Mouse (Mus musculus): ENCODE results near the gene Tlr13. TPM values are rescaled to one million over a fixed set of nuclear protein-coding genes. Genes with fewer than 3 reads are reported as not detected.
"Not testable (repeated sequence)": the region's sequence is repeated elsewhere in the genome, so short reads cannot be mapped to it uniquely, and the experiment has no call there.

The Tlr13 gene
- total RNA-seq, 4 experiments from 2014 or later = 3.0 to 7.0 (median 5.0) TPM

DNA sequence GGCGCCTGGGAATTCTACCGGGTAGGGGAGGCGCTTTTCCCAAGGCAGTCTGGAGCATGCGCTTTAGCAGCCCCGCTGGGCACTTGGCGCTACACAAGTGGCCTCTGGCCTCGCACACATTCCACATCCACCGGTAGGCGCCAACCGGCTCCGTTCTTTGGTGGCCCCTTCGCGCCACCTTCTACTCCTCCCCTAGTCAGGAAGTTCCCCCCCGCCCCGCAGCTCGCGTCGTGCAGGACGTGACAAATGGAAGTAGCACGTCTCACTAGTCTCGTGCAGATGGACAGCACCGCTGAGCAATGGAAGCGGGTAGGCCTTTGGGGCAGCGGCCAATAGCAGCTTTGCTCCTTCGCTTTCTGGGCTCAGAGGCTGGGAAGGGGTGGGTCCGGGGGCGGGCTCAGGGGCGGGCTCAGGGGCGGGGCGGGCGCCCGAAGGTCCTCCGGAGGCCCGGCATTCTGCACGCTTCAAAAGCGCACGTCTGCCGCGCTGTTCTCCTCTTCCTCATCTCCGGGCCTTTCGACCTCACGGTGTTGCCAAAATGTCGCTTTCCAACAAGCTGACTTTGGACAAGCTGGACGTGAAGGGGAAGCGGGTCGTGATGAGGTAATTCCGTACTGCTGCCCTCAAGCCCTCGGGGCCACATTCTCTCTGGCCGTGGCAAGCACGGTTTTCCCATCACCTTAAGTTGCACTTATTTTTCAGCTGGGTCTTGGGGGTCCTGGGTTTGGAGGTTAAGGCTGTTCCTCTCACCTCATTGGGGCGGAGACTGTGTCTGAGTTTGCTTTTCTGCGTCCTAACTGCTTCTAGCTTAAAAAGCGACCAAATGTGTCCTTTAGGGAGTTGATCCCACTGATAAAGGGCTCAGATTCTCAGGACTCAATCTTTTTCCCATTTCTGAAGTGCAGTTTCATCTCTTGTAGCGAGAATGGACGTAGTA lies 44.0 kb downstream of the Tlr13 start, which contains the start of gene Pgk1:
Pgk1 (plus strand) TSS at position 388 of the 937 bp plus-strand sequence.
- peak; percentile 90 for DNase-seq

DNA sequence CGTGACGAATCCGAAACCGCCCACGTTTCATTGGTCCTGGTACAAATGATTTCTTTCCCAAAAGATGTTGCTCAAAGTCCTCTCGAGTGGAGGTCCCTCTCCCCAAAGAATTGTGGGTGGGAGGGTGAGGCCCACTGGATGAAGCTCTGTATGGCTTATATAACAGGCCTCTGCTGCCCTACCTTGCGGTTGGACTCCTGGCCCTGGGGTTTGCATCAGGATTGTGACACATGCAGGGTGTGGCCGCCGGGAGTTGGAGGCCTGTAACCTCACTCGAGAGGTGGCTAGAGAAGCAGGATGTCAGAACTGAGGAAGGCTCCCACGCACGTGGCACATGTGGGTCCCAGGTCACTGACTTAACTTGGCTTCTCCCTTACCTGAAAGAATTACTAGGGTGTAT lies 44.7 kb downstream of the Tlr13 start:
- DNase-seq = peak; percentile 23

DNA sequence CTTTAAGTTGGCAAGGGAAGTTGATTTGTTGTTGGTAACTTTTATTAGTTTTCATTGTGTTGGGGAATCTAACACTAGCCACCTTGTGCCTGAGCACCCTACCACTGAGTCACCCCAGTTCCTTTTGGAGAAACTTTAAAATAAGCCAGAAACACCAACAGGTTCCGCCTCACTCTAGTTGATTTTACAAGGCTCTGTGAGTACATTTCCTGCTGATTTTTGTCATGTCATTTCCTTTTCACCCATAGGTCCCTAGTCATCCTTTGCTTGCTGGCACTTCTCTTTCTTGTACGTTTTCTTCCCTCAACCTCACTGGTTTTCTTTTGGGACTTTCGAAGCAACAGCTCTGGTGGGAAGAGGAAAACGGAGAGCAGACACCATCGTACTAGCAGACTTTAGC lies 46.4 kb downstream of the Tlr13 start:
- DNase-seq = no peak

GRCm38 (mm10) chrX:106190091-106190490 lies 47.1 kb downstream of the Tlr13 start:
- DNase-seq = no peak

DNA sequence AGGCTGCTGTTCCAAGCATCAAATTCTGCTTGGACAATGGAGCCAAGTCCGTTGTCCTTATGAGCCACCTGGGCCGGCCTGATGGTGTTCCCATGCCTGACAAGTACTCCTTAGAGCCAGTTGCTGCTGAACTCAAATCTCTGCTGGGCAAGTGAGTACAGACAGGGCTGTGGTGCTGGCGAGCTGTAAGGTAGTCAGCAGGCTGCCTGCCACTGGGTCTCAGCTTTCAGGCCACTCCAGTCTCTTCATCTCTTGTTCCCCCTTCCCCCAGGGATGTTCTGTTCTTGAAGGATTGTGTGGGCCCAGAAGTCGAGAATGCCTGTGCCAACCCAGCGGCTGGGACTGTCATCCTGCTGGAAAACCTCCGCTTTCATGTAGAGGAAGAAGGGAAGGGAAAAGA lies 51.4 kb downstream of the Tlr13 start:
- DNase-seq = not testable (repeated sequence)

- no peak for DNase-seq
These were observed 54.3 kb downstream of the Tlr13 start for GRCm38 (mm10) chrX:106197308-106197707.

- DNase-seq = no peak
These were observed 55.9 kb downstream of the Tlr13 start for GRCm38 (mm10) chrX:106198904-106199303.

- DNase-seq = no peak
These were observed 66.1 kb downstream of the Tlr13 start for GRCm38 (mm10) chrX:106209100-106209499.

Other genes starting within 250 kb of the Tlr13 start
- gene Atrx, start 213.8 kb upstream of the Tlr13 start, total RNA-seq (2022) = 100 to 1,000 TPM; 105 to 165 (median 124) TPM
- 10 to 100 TPM; 54.0 to 65.9 (median 59.2) TPM for gene Magt1, start 131.3 kb upstream of the Tlr13 start, total RNA-seq (2022)
- 100 to 1,000 TPM; 194 to 365 (median 289) TPM for gene Cox7b, start 127.5 kb upstream of the Tlr13 start, total RNA-seq (2022)
- gene Atp7a, start 115.9 kb upstream of the Tlr13 start, total RNA-seq (2022) = 10 to 100 TPM; 38.9 to 47.4 (median 44.8) TPM
- 100 to 1,000 TPM; 247 to 334 (median 294) TPM for gene Pgk1, start 43.9 kb downstream of the Tlr13 start, total RNA-seq (2022)
- gene Taf9b, start 78.0 kb downstream of the Tlr13 start, total RNA-seq (2022) = 10 to 100 TPM; 19.6 to 28.2 (median 20.1) TPM
- not detected for gene Fnd3c2, start 112.2 kb downstream of the Tlr13 start, total RNA-seq (2022)